Mouse (Mus musculus): ENCODE data around the gene Nr1d1.

The Nr1d1 gene

GRCm38 (mm10) chr11:98774582-98775347, at the start of gene Nr1d1:
Gene Nr1d1, minus strand, starts transcription at chr11:98775333.
- DNase-seq (ENCODE audit: low spot score): no peak

DNA sequence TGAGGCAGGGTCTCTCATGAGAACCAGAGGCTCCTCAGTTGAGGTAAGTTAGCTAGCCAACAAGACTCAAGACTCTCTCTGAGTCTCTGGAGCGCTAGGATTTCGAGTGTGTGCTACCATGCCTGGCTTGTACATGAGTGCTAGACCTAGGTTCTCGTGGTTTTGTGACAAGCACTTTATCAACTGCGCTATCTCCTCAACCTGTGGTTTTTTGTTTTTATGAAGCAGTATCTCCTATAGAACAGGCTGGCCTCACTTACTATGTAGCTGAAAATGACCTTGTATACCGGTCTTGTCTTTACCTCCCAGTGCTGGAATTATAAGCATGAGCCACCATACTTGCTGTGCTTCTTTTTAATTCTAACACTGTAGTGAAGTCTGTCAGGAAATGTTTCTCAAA, 45.8 kb upstream of the Nr1d1 start:
- DNase-seq (ENCODE audit: low spot score): no peak

DNA sequence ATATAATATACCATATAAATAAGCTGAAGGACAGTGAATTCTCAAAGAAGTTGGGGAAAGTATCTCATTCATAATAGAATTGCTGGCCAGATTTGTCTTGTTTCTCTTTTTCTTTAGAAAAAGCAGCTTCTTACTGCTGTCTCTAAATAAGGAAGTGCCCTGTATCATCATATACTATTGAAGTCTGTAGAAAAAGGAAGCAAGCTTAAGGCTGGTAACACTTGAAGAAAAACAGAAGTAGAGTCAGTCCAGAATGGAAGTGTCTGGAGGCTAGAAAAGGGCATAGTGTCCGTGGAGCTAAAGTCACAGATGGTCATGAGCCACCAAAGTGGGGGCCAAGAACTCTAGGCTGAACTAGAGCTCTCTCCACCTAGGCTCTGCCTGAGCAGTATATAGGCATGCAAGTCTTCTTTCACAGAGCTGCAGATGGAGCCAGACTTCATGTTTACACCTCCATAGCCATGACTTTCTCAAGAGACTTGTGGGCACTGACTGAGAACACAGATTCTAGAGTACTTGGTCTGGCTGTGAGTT, 41.6 kb upstream of the Nr1d1 start:
- no peak for DNase-seq (ENCODE audit: low spot score)

- DNase-seq (ENCODE audit: low spot score): no peak
Observed at GRCm38 (mm10) chr11:98810686-98811085, 35.6 kb upstream of the Nr1d1 start.

DNA sequence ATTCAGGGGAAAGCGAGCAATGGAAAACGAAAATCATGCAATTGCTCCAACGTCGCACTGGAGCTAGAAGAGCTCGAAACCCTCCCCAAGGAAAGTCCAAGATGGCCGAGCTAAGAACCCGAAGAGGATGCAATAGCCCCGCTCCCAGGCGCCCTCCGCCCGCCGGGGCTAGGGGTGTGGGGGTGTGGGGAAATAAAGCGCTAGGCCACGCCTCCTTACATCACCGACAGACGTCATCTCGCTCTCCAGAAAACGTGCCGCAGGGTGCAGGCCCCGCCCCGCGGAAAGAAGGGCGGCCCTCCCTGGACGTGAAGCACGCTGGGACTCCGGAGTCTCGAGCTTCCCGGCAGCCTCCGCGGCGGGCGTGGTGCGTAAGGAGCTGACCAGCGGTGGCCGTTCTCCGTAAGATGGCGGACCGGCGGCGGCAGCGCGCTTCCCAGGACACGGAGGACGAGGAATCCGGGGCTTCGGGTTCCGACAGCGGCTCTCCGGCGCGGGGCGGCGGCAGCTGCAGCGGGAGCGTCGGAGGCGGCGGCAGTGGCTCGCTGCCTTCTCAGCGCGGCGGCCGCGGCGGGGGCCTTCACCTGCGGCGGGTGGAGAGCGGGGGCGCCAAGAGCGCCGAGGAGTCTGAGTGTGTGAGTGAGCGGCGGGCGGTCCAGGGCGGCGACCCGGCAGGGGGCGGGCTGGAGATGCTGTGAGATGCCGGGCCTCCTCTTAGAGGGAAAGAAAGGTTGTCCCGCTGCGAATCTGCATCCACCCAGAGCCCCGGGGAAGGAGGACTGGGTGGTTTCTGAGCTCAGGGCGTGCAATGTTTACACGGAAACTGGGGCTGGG, 34.5 kb upstream of the Nr1d1 start:
- DNase-seq (ENCODE audit: low spot score): peak; percentile 88

DNA sequence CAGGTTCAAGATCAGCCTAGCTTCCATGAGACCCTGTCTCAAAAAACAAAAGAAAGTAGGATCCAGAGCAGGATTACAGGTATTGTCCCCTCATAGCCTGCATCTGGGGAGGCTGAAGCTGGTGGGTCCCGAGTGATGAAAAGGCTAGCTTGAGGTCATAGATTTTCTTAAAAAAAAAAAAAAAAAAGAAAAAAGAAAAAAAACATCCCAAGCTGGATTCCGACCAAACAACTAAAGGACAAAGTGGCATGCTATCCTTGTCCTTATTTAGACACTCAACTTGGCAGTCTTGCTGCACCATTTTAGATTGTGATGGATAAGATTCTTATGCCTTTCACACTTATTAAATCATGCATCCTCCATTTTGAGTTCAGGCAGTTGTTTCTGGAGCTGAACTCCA, 33.3 kb upstream of the Nr1d1 start:
- no peak for DNase-seq (ENCODE audit: low spot score)

DNA sequence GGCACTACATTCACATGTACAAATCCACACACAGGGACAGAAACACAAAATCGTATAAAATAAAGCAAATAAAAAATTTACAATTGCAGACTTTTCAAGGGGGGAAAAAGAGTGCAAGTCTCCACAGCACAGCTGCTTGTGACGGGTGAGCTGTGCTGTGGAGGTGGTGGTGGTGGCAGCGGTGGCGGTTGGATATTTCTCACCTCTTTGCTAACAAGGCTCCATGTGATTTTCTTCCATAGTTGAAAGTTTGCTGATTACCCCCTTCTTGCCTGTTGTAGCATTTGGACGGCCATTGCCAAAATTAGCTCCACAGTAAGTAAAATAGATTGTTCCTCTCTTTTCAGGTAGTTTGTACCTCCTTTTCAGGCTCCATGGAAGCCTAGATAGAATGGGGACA, 29.5 kb upstream of the Nr1d1 start, which contains the start of gene Casc3:
Casc3 (plus strand) TSS at position 301 of the 400 bp plus-strand sequence.
- no peak for DNase-seq (ENCODE audit: low spot score)

DNA sequence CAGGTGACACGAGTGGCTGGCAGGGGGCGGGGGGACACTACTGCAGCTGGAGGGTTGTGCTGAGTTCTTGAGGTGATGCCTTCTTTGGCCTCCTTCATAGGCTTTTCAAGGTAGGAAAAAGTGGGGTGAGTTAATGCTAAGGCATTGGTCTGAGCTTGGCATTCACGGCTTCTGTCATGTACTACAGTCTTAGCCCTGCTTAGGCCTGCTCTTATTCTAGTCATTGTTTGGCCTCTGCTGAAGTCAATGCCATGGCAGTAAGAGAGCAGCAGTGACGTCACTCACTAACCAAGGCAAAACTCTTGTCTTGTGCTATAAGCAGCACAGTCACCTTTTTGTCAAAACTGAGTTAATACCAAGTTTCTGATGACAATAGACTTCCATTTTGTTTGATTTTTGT, 22.8 kb upstream of the Nr1d1 start:
- no peak for DNase-seq (ENCODE audit: low spot score)

DNA sequence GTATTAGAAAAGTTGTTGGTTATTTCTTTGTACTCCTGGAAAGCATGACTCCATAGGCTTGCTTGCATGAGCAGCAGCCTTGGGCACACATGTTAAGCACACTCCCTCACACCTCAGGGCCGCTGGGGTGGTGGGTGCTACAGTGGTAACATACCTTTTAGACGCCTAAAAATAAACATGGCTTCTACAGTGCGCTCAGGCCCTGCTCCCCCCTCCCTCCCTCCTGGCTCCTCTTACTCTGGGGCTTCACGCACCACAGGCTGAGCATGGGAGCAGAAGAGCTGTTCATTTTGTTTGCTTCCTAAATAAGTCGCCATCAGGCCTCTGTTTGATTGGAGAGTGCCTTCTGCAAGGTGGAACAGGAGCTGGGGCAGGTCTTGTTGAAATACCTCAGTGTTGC, 22.2 kb upstream of the Nr1d1 start:
- no peak for DNase-seq (ENCODE audit: low spot score)

DNA sequence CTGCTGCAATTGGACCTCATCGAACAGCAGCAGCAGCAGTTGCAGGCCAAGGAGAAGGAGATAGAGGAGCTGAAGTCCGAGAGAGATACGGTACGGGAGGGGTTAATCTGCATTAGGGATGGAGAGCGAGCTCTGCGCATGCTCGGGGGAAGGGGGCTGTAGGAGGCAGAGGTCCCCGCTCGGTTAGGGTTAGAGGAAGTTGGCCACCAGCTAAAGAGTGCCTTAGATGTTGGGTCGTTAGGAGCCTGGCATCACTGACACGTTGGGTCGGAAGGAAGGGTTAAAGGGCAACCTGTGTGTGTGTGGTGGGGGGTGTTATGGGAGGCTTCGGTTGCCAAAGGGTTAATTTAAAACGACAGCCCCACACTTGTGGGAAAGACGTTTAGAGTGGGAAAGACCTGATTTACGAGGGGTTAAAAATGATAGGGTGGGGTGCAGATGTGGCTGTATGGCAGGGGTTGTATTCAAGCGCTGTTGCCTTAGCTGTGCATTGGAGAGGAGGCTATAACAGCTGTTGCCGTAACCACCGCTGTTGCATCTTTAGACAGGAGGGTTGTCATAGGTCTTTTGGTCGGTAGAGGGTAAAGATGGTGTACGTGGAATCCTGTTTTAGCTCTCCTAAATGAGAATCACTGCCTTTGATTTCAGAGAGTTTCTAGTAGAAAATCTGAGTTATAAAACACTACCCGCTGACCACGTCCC, 21.5 kb upstream of the Nr1d1 start:
- DNase-seq (ENCODE audit: low spot score): no peak

DNA sequence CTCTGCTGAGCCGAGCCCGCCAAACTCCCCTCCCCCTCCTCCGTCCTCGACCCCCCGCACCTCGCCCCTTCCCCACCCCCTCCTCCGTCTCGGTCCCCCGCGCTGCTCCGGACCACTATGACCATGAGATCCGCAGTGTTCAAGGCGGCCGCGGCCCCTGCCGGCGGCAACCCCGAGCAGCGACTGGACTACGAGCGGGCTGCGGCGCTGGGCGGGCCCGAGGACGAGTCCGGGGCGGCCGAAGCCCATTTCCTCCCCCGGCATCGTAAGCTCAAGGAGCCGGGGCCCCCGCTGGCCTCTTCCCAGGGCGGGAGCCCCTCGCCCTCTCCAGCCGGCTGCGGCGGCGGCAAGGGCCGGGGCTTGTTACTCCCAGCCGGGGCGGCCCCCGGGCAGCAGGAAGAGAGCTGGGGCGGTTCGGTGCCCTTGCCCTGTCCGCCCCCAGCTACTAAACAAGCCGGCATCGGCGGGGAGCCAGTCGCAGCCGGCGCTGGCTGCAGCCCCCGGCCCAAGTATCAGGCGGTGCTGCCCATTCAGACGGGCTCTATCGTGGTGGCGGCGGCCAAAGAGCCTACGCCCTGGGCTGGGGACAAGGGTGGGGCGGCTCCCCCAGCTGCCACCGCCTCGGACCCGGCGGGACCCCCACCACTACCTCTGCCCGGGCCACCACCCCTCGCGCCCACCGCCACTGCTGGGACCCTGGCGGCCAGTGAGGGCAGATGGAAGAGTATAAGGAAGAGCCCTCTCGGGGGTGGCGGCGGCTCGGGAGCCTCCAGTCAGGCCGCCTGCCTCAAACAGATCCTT, 20.8 kb upstream of the Nr1d1 start:
- DNase-seq (ENCODE audit: low spot score): no peak

DNA sequence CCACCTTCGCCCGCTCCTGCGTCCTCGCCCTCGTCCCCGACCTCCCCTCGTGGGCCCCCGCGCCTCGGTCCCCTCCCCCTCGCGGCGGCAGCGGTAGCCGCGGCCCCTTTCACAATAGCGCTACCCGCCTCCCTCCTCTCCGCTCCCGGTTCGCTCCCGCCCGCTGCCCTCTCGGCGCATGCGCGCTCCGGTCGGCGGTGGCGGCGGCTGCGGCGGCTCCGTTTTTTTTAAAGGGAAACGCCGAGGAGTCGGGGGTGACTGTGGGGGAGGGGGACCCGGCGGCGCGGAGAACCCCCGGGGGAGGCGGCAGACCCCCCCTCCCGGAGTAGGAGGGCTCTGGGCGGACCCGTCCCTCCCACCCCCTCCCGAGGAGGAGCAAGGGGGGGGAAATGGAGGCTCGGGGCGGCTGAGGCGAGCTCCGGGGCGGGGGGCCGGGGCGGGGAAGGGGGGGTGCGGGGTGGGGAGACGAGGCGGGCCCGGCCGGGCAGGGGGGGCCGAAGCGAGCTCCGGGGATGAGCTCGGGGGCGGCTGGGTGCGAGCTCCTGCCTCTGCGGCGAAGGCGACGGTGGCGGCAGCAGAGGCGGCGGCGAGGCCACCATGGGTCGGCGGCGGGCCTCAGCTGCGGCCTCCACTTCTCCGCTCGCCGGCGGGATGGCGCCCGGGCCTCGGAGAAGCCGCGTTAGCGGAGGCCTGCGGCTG, 20.0 kb upstream of the Nr1d1 start, which contains the start of gene Msl1:
Msl1 (plus strand) TSS at position 502 of the 699 bp plus-strand sequence.
- peak; percentile 77 for DNase-seq (ENCODE audit: low spot score)

GRCm38 (mm10) chr11:98794469-98795014, 19.4 kb upstream of the Nr1d1 start:
- no peak for DNase-seq (ENCODE audit: low spot score)

- DNase-seq (ENCODE audit: low spot score): no peak
Observed at GRCm38 (mm10) chr11:98792081-98792480, 16.9 kb upstream of the Nr1d1 start.

- no peak for DNase-seq (ENCODE audit: low spot score)
Observed at GRCm38 (mm10) chr11:98791448-98791847, 16.3 kb upstream of the Nr1d1 start.

DNA sequence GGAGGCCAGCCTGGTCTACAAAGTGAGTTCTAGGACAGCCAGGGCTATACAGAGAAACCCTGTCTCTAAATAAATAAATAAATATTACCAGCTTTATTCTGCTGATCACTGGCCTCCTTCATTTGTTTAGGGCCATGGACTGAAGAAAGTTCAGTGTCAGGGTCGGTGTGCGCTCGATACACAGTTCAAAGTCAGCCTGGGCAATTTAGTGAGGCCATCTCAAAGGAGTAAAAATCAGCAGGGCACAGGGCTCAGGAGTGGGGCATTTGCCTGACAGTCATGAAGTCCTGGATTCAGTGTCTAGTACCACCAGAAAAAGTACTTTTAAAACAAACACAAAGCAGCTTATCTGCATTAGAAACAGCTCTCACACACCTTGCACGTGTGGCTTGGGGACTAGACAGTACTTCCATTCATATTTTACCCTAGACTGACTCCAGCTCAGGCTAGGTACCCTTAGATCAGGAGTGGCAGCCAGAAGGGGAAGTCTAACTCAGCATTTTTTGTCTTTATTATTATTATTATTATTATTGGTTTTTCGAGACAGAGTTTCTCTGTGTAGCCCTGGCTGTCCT, 15.6 kb upstream of the Nr1d1 start:
- no peak for DNase-seq (ENCODE audit: low spot score)

DNA sequence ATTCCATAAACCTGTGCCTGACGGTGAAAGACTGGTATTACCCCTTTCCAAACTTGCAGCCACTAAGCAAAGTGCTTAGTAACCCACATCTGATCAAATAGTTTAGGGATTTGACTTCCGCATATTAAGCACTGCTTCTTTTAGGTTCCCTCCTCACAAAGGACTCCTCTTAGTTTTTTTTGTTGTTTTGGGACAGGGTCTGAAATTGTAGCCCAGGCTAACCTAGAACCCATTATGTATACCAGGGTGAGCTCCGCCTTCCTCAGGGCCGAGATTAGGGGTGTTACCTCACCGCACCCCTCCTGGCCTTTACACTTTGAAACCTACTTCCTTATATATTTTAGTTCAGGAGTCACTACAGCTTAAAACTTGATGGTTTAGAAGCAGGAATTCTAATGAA, 14.7 kb upstream of the Nr1d1 start:
- DNase-seq (ENCODE audit: low spot score): no peak

DNA sequence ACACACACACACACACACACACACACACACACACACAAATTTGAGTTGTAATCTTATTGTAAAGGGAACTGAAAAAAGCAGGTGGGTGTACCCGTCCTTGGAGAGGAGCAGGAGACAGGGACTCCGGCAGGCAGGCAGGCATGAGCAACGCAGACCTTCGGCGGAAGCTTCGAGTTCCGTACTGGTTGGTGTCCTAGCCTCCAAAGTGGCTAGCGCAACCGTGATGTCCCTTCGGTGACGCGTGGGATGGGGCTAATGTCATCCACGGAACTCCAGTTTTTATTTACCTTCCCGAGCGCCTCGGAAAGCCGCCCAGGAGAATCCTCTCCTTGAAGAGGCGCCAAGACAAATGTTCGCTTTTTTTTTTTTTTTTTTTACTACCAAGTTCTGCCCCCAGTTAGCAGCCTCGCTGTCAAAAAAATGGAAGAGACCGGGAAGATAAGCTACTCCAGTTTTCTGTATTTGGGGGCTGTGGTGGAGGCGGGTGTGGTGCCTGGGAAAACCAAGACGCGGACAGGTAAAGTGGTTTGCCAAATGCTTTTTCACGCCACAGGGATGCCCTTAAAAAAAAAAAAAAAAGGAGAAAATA, 14.2 kb upstream of the Nr1d1 start:
- DNase-seq (ENCODE audit: low spot score): no peak

GRCm38 (mm10) chr11:98788550-98789218, 13.6 kb upstream of the Nr1d1 start:
- no peak for DNase-seq (ENCODE audit: low spot score)

All from urinary bladder, postnatal 10 days (tissue).